Mouse (Mus musculus) MEL (cell line): ENCODE data around the gene Mnt.

Experiments
- CTCF ChIP-seq, 3 experiments: IDR thresholded peaks in 2 of 3; conservative IDR thresholded peaks in 1 of 3; 2 replicates each; pipeline ENCODE4 v1.5.1; 2011 to 2012; ENCODE audit warnings: low read length in 3 of 3, low read depth in 2 of 3, mild to moderate bottlenecking in 2 of 3, improper control_type of control experiment in 1 of 3, inconsistent platforms in 1 of 3, mixed read lengths in 1 of 3, moderate library complexity in 1 of 3; ENCODE audit not compliant: control insufficient read depth in 1 of 3, insufficient read depth in 1 of 3, poor library complexity in 1 of 3, severe bottlenecking in 1 of 3
- MYB ChIP-seq: IDR thresholded peaks from 2 replicates; pipeline ENCODE4 v1.6.1; 2011; ENCODE audit warnings: mild to moderate bottlenecking, low read depth, low read length, improper control_type of control experiment
- POLR2A ChIP-seq, 2 experiments: IDR thresholded peaks; 2 replicates each; pipeline ENCODE4 v1.6.1; 2011 to 2012; ENCODE audit warnings: low read length in 2 of 2, mild to moderate bottlenecking in 2 of 2, control low read depth in 1 of 2, improper control_type of control experiment in 1 of 2, low read depth in 1 of 2, moderate library complexity in 1 of 2; ENCODE audit not compliant: control insufficient read depth in 1 of 2, insufficient read depth in 1 of 2, poor library complexity in 1 of 2
- TAL1 ChIP-seq: IDR thresholded peaks from 2 replicates; pipeline ENCODE4 v1.6.1; 2012; ENCODE audit warnings: mild to moderate bottlenecking, inconsistent platforms, low read length, moderate library complexity, mixed read lengths
- UBTF ChIP-seq: IDR thresholded peaks from 2 replicates; pipeline ENCODE4 v1.6.1; 2012; ENCODE audit warnings: low read depth, mild to moderate bottlenecking, inconsistent platforms, low read length, improper control_type of control experiment, moderate library complexity, borderline replicate concordance; ENCODE audit not compliant: insufficient read depth

GRCm38 (mm10) chr11:74876801-74877200 is 46.1 kb downstream of the Mnt start:
- TF ChIP-seq CTCF (IDR thresholded peaks at IDR 0.05 in 2 of 3, conservative IDR thresholded peaks at IDR 0.05 in 1 of 3; ENCODE audit: control insufficient read depth in 1 of 3, insufficient read depth in 1 of 3, low read depth in 2 of 3, low read length in 3 of 3, poor library complexity in 1 of 3, severe bottlenecking in 1 of 3): no peak
- no peak for TF ChIP-seq MYB
- TF ChIP-seq UBTF: no peak
- no peak for TF ChIP-seq POLR2A (IDR thresholded peaks at IDR 0.05; ENCODE audit: control insufficient read depth in 1 of 2, insufficient read depth in 1 of 2, low read depth in 1 of 2, low read length in 2 of 2, poor library complexity in 1 of 2)
- TF ChIP-seq TAL1: no peak
